Mouse (Mus musculus) hindbrain, embryonic 15.5 days (tissue): Measurements from ENCODE around the gene Prkg1. TPM values are rescaled to one million over a fixed set of nuclear protein-coding genes. Genes with fewer than 3 reads are reported as not detected.

ENCODE experiments used
- ATAC-seq: fragments of 200-750 bp; cut with Nextera tagmentation; 2 replicates; pipeline ENCODE4 v1.8.0; 2017; ENCODE audit warnings: low read depth, moderate number of reproducible peaks, moderate TSS enrichment; ENCODE audit not compliant: low FRiP score
- H3K27ac ChIP-seq: fragments of 300-500 bp; sonication (generic); replicated peaks from 2 replicates; pipeline ENCODE4 v1.5.1; 2015; ENCODE audit warnings: mild to moderate bottlenecking, inconsistent platforms
- H3K27me3 ChIP-seq: fragments of 300-500 bp; sonication (generic); 2 replicates; pipeline ENCODE4 v1.6.1; 2015; ENCODE audit warnings: control low read depth, inconsistent platforms
- H3K36me3 ChIP-seq: fragments of 300-500 bp; sonication (generic); 2 replicates; pipeline ENCODE4 v1.6.1; 2015; ENCODE audit warnings: control low read depth, inconsistent platforms
- H3K4me1 ChIP-seq: fragments of 300-500 bp; sonication (generic); replicated peaks from 2 replicates; pipeline ENCODE4 v1.6.1; 2015; ENCODE audit warnings: control low read depth, inconsistent platforms
- H3K4me2 ChIP-seq: fragments of 300-500 bp; sonication (generic); 2 replicates; pipeline ENCODE4 v1.6.1; 2015; ENCODE audit warnings: moderate library complexity, mild to moderate bottlenecking, inconsistent platforms
- H3K4me3 ChIP-seq: fragments of 300-500 bp; sonication (generic); 2 replicates; pipeline ENCODE4 v1.5.1; 2015; ENCODE audit warnings: mild to moderate bottlenecking, inconsistent platforms
- H3K9ac ChIP-seq: fragments of 300-500 bp; sonication (generic); 2 replicates; pipeline ENCODE4 v1.6.1; 2015; ENCODE audit warnings: inconsistent platforms
- H3K9me3 ChIP-seq: fragments of 300-500 bp; sonication (generic); 2 replicates; pipeline ENCODE4 v1.6.1; 2016; ENCODE audit warnings: control low read depth, inconsistent platforms
- WGBS: fragments of 180-500 bp; shearing (Covaris S2); methylation state at CpG from one replicate; pipeline ENCODE4 v1.1.7; 2015; 5-methylcytosine and 5-hydroxymethylcytosine counted together
- polyA plus RNA-seq: library from polyadenylated mRNA; unstranded; fragments of >200 nt; fragmentation: Nextera tagmentation; extraction: Ambion mirVana; gene quantifications from 2 replicates; pipeline ENCODE4 v1.2.1, GENCODE M21; 2015

The Prkg1 gene
- polyA plus RNA-seq, 1 experiment from 2014 or later, result 5.0 TPM

- no peak for ATAC-seq
- Histone ChIP-seq H3K36me3 (no peaks in the 10 kb centered on the region), H3K9me3 (no peaks in the 10 kb centered on the region), H3K4me2 (no peak overlapping the region), H3K27me3 (no peaks in the 10 kb centered on the region), H3K27ac (no peak overlapping the region), H3K4me3 (no peak overlapping the region), H3K9ac (no peak overlapping the region), H3K4me1 (no peaks in the 10 kb centered on the region)
- WGBS, result 67% methylated on average over 1 of the region's 1 CpGs
Measured at GRCm38 (mm10) chr19:31594011-31594410, 170.8 kb downstream of the Prkg1 start.

- 84% methylated on average over 5 of the region's 5 CpGs for WGBS
- no peaks in the 10 kb centered on the region for H3K27me3 ChIP-seq
- no peak overlapping the region for H3K9ac ChIP-seq
- no peak for ATAC-seq
- H3K27ac ChIP-seq, result no peak overlapping the region
- no peaks in the 10 kb centered on the region for H3K9me3 ChIP-seq
- no peak overlapping the region for H3K4me3 ChIP-seq
- no peak overlapping the region for H3K4me2 ChIP-seq
- H3K4me1 ChIP-seq, result no peaks in the 10 kb centered on the region
- no peaks in the 10 kb centered on the region for H3K36me3 ChIP-seq
Measured at GRCm38 (mm10) chr19:31590701-31591100, 174.1 kb downstream of the Prkg1 start.

GRCm38 (mm10) chr19:31577092-31577491 is 187.7 kb downstream of the Prkg1 start:
- Histone ChIP-seq H3K27me3 (no peaks in the 10 kb centered on the region), H3K4me3 (no peak overlapping the region), H3K36me3 (no peaks in the 10 kb centered on the region), H3K9ac (no peak overlapping the region), H3K4me2 (no peak overlapping the region), H3K4me1 (no peaks in the 10 kb centered on the region), H3K9me3 (no peaks in the 10 kb centered on the region), H3K27ac (no peak overlapping the region)
- WGBS, result 41% methylated on average over 4 of the region's 4 CpGs
- ATAC-seq, result no peak

DNA sequence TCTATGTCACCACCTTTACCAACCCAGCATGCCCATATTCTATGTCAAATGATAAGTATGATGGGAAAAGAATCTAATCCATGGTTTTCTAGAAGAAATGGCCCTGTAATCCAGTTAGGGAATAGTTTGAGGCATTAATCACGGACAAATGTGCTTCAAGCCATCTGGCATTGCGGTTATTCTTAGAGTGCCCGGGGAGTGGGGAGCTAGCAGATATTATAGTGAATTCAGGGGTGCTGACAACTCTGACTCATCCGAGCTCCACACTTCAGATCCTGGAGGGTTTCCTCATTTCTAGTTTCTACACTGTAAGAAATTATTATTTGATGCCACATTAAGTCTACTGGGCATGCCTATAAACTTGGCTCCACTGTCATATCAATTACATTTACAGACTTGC is 200.5 kb downstream of the Prkg1 start:
- Histone ChIP-seq H3K27me3 (no peaks in the 10 kb centered on the region), H3K4me1 (no peaks in the 10 kb centered on the region), H3K36me3 (no peaks in the 10 kb centered on the region), H3K4me3 (no peak overlapping the region), H3K27ac (no peak overlapping the region), H3K9me3 (no peaks in the 10 kb centered on the region), H3K4me2 (no peak overlapping the region), H3K9ac (no peak overlapping the region)
- ATAC-seq, result no peak
- 90% methylated on average over 4 of the region's 4 CpGs for WGBS

GRCm38 (mm10) chr19:31546063-31546462 is 218.8 kb downstream of the Prkg1 start:
- Histone ChIP-seq H3K27ac (no peak overlapping the region), H3K36me3 (no peaks in the 10 kb centered on the region), H3K27me3 (no peaks in the 10 kb centered on the region), H3K4me2 (no peak overlapping the region), H3K4me3 (no peak overlapping the region), H3K9me3 (no peaks in the 10 kb centered on the region), H3K9ac (no peak overlapping the region), H3K4me1 (no peaks in the 10 kb centered on the region)
- 82% methylated on average over 5 of the region's 5 CpGs for whole genome bisulfite sequencing
- no peak for ATAC-seq

DNA sequence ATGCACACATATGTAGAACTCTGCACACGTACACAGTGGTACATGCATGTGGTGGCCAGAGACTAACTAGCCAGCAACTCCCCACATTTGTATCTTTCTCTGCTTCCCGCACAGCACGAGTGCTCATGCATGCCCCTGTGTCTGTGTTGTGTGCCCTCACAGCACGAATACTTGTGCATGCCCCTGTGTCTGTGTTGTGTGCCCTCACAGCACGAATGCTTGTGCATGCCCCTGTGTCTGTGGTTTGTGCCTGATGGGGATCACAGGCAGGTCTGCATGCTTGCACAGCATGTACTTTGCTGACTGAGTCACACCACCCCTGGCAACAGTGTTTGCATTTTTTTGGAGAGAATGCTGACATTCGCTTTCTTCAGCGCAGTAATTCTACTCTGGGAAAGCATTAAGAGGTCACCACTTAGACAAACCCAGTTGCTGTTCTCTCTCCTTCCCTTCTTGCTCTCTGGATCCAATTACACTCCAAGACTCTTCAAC is 233.5 kb downstream of the Prkg1 start:
- H3K9ac ChIP-seq, result no peak overlapping the region
- no peak overlapping the region for H3K4me2 ChIP-seq
- peak; percentile 74 for ATAC-seq
- 52% methylated on average over 7 of the region's 7 CpGs for WGBS
- H3K9me3 ChIP-seq, result no peaks in the 10 kb centered on the region
- H3K27ac ChIP-seq, result no peak overlapping the region
- H3K4me3 ChIP-seq, result no peak overlapping the region
- no peaks in the 10 kb centered on the region for H3K27me3 ChIP-seq
- no peaks in the 10 kb centered on the region for H3K36me3 ChIP-seq
- H3K4me1 ChIP-seq, result peaks cover 6% of the 10 kb centered on the region; the same call in 1 of the 2 replicates

GRCm38 (mm10) chr19:31530616-31531015 is 234.2 kb downstream of the Prkg1 start:
- ATAC-seq, result no peak

DNA sequence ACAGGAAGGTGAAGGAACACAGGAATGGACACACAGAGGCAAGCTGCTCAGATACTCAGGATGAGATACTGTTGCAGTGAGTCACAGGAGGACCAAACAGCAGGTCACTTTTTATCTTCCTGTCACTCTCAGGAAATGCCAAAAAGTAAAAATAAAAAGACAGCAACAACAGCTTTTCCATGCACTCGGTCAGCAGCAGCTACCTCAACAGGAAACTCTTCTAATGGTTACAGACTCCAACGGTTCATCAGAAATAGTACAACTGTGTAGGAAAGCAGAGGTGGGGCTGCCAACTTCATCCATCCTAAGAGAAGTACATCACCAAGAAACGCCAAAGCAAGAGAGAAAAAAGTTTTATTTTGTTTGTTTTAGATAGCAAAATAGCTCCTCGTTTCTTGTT is 234.9 kb downstream of the Prkg1 start:
- Histone ChIP-seq H3K9ac (no peak overlapping the region), H3K27me3 (no peaks in the 10 kb centered on the region), H3K4me3 (no peak overlapping the region), H3K36me3 (no peaks in the 10 kb centered on the region), H3K9me3 (no peaks in the 10 kb centered on the region), H3K27ac (no peak overlapping the region), H3K4me2 (no peak overlapping the region), H3K4me1 (peaks cover 6% of the 10 kb centered on the region; the same call in 1 of the 2 replicates)
- ATAC-seq, result no peak
- WGBS, result 86% methylated on average over 4 of the region's 4 CpGs

More at GRCm38 (mm10) chr19:31530616-31531015, 234.2 kb downstream of the Prkg1 start:
- H3K27ac ChIP-seq, result no peak overlapping the region
- H3K4me1 ChIP-seq, result peaks cover 6% of the 10 kb centered on the region; the same call in 1 of the 2 replicates
- no peaks in the 10 kb centered on the region for H3K36me3 ChIP-seq
- WGBS, result 37% methylated on average over 5 of the region's 5 CpGs
- H3K4me3 ChIP-seq, result no peak overlapping the region
- no peak overlapping the region for H3K9ac ChIP-seq
- no peaks in the 10 kb centered on the region for H3K9me3 ChIP-seq
- no peak overlapping the region for H3K4me2 ChIP-seq
- H3K27me3 ChIP-seq, result no peaks in the 10 kb centered on the region

DNA sequence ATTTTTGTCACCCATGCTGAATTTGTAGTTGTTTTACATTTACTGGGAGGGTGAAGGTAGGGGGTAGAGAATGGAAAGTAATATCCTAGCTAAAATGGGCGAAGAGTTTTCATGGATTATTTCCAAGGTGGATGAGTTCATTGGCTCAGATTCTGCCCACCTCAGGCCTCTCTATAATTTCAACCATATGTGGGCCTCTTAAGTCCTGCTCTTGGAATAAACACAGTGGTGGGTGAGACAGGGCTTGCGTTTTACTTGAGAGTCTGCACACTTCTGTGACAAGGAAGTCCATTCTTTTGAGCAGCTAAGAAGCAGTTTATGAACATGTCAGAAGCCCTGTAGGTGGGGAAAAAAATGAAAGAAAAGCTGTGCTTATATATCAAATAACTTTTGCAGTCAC is 250.3 kb downstream of the Prkg1 start:
- Histone ChIP-seq H3K36me3 (no peaks in the 10 kb centered on the region), H3K9me3 (no peaks in the 10 kb centered on the region), H3K4me1 (no peaks in the 10 kb centered on the region), H3K9ac (no peak overlapping the region), H3K27ac (no peak overlapping the region), H3K4me2 (no peak overlapping the region), H3K4me3 (no peak overlapping the region), H3K27me3 (no peaks in the 10 kb centered on the region)
- no peak for ATAC-seq
- 79% methylated on average over 2 of the region's 2 CpGs for WGBS

GRCm38 (mm10) chr19:31507831-31508230 is 257.0 kb downstream of the Prkg1 start:
- Histone ChIP-seq H3K27ac (no peak overlapping the region), H3K27me3 (no peaks in the 10 kb centered on the region), H3K36me3 (no peaks in the 10 kb centered on the region), H3K4me3 (no peak overlapping the region), H3K9ac (no peak overlapping the region), H3K4me2 (no peak overlapping the region), H3K9me3 (no peaks in the 10 kb centered on the region), H3K4me1 (no peaks in the 10 kb centered on the region)
- ATAC-seq, result no peak
- WGBS, result 82% methylated on average over 3 of the region's 3 CpGs

- Histone ChIP-seq H3K36me3 (no peaks in the 10 kb centered on the region), H3K9me3 (no peaks in the 10 kb centered on the region), H3K4me2 (no peak overlapping the region), H3K4me1 (no peaks in the 10 kb centered on the region), H3K27ac (no peak overlapping the region), H3K4me3 (no peak overlapping the region), H3K27me3 (no peaks in the 10 kb centered on the region), H3K9ac (no peak overlapping the region)
- ATAC-seq, result no peak
- WGBS, result 90% methylated on average over 2 of the region's 2 CpGs
Measured at GRCm38 (mm10) chr19:31506296-31506695, 258.5 kb downstream of the Prkg1 start.

DNA sequence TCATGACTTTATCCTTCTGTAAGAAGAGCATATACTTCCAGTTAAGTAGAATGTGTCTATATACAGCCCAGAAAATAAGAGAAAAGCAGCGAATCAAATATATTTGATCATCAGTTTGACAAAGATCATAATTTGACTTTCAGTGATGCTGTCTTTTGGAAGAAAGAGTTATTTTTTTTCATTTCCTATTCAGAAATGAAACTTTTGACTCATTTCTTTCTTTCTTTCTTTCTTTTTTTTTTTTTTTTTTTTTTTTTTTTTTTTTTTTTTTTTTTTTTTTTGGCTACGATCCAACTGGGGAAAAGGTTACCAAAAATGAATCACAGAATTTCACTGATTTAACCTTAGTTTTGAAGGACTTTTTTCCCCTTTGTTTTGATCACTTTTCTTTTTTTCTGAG is 259.8 kb downstream of the Prkg1 start:
- no peak overlapping the region for H3K4me3 ChIP-seq
- no peaks in the 10 kb centered on the region for H3K4me1 ChIP-seq
- no peaks in the 10 kb centered on the region for H3K36me3 ChIP-seq
- H3K27ac ChIP-seq, result no peak overlapping the region
- no peak overlapping the region for H3K9ac ChIP-seq
- 95% methylated on average over 2 of the region's 2 CpGs for WGBS
- H3K9me3 ChIP-seq, result no peaks in the 10 kb centered on the region
- no peaks in the 10 kb centered on the region for H3K27me3 ChIP-seq
- H3K4me2 ChIP-seq, result no peak overlapping the region
- ATAC-seq, result no peak

DNA sequence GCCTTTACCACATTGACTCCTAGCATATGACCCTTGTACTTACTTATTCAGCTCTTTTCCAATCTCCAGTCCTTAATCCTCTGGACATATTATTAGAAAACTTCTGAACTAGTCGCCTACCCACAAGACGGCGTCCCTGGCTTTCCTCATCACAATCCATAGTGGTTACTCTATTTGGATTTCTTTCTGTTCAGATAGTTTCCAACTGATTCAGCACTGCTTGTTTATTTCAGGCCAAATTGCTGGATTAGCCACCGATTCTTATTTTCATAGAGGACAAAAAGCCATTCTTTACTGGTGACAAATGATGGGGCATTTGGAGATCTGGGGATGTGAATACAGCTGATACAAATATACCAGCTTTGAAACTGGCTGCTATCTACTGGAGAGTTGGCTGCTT is 267.4 kb downstream of the Prkg1 start:
- H3K4me2 ChIP-seq, result no peak overlapping the region
- no peak overlapping the region for H3K9ac ChIP-seq
- H3K27me3 ChIP-seq, result no peaks in the 10 kb centered on the region
- no peak overlapping the region for H3K4me3 ChIP-seq
- no peaks in the 10 kb centered on the region for H3K36me3 ChIP-seq
- WGBS, result 89% methylated on average over 4 of the region's 4 CpGs
- H3K27ac ChIP-seq, result no peak overlapping the region
- no peaks in the 10 kb centered on the region for H3K4me1 ChIP-seq
- H3K9me3 ChIP-seq, result no peaks in the 10 kb centered on the region
- ATAC-seq, result no peak
